Mouse (Mus musculus) lung, adult 2 months (tissue): ENCODE data around the gene Ptprm.

Experiments
- CTCF ChIP-seq: fragments of 200-500 bp; IDR thresholded peaks from 2 replicates; pipeline ENCODE4 v1.5.1; 2011; ENCODE audit warnings: mild to moderate bottlenecking, low read length, control low read depth; ENCODE audit not compliant: insufficient read depth
- POLR2A ChIP-seq: fragments of 200-500 bp; IDR thresholded peaks from 2 replicates; pipeline ENCODE4 v1.6.1; 2011; ENCODE audit warnings: low read depth, mild to moderate bottlenecking, control low read depth, low read length, borderline replicate concordance; ENCODE audit errors: extremely low read depth

DNA sequence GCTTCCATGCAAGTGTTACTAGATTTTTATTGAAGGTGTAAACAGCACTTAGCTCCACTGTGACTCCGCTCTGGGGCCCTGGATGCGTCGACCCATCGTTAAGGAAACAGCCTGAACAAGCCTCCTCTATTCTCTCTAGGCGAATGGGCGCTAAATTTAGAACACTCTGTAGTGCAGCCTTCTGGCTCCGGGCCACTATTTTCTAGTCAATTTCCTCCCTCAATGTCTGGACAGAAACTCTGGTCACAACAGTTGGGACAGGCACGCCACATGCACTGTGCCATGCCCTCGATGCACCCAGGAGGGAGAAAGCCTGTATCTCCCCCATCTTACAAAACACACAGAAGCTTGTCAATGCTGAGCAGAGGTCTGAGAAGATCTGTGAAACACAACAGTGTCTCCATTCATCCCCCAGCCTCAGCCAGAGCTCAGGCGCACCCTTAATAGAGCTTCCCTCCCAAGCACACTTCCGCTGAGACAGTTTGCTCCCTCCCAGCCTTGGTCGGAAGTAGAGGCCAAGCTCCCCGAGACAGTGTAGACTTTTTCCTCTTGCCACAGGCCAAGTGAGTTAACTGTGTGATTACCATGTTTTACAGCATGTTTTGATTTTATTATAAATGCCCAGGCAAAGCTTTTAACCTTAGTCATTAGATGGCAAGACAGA is 220.7 kb downstream of the Ptprm start:
- TF ChIP-seq POLR2A (no peak), CTCF (no peak)
